Mouse (Mus musculus) CH12F3 (cell line): ENCODE results near the gene Olfr887.

Experiments used
- in situ Hi-C: fragments of 300-500 bp; cut with MboI; formaldehyde crosslinking; loops from 2 replicates; pipeline ENCODE4 v1.14.3; 2020; ENCODE audit warnings: low sequenced_read_pairs

The Olfr887 gene

DNA sequence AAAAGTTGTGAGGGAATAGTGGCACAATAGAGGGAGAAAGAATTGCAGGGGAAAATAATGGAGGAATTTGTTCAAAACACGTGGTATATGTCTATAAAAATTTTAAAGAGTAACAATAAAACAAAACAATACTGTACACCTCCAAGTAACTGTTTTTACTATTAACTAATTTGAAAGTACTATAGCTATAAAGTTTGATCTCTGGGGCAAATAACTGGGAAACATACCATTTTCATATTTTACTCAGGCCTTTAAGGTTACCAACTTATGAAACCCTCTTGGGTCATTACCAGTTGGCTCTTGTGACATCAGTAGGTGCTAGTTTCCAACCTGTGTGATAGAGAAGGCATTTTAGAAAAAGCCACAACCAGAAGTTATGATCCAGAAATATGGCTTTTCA, at the start of gene Olfr887:
Olfr887 (plus strand) TSS at position 301 of the 400 bp plus-strand sequence.
- in situ Hi-C loops: no loop called here

- in situ Hi-C loops: no loop called here
These were observed 37.6 kb upstream of the Olfr887 start, which contains the start of gene Olfr884 for GRCm38 (mm10) chr9:38046255-38046654. TSS of gene Olfr884 (plus strand) at chr9:38046555.

- in situ Hi-C loops: no loop called here
These were observed 22.9 kb upstream of the Olfr887 start, which contains the start of gene Olfr885 for GRCm38 (mm10) chr9:38061022-38061421. TSS of gene Olfr885 (plus strand) at chr9:38061322.

- in situ Hi-C loops: no loop called here
These were observed 24.0 kb downstream of the Olfr887 start, which contains the start of gene Olfr888 for GRCm38 (mm10) chr9:38107828-38108227. TSS of gene Olfr888 (plus strand) at chr9:38108128.

- in situ Hi-C loops: no loop called here
These were observed 31.0 kb downstream of the Olfr887 start, which contains the start of gene Olfr889 for GRCm38 (mm10) chr9:38114898-38115297. TSS of gene Olfr889 (plus strand) at chr9:38115198.
